Mouse (Mus musculus) heart, embryonic 16.5 days (tissue): ENCODE data around the gene Haspin. TPM values are rescaled to one million over a fixed set of nuclear protein-coding genes. Genes with fewer than 3 reads are reported as not detected.

Experiments used
- ATAC-seq: fragments of 200-750 bp; cut with Nextera tagmentation; replicated peaks from 2 replicates; pipeline ENCODE4 v1.8.0; 2017; ENCODE audit warnings: moderate number of reproducible peaks; ENCODE audit not compliant: insufficient read depth, low FRiP score; ENCODE audit errors: extremely low read depth
- H3K27ac ChIP-seq: fragments of 300-500 bp; sonication (generic); 2 replicates; pipeline ENCODE4 v1.5.1; 2014; ENCODE audit warnings: mild to moderate bottlenecking, low read length, control low read depth, moderate library complexity
- H3K27me3 ChIP-seq: fragments of 300-500 bp; sonication (generic); 2 replicates; pipeline ENCODE4 v1.6.1; 2014; ENCODE audit warnings: low read length, mixed read lengths; ENCODE audit not compliant: control insufficient read depth, insufficient read depth
- H3K36me3 ChIP-seq: fragments of 300-500 bp; sonication (generic); 2 replicates; pipeline ENCODE4 v1.6.1; 2014; ENCODE audit not compliant: control insufficient read depth, insufficient read depth
- H3K4me1 ChIP-seq: fragments of 300-500 bp; sonication (generic); 2 replicates; pipeline ENCODE4 v1.6.1; 2014; ENCODE audit warnings: low read length, mixed read lengths; ENCODE audit not compliant: control insufficient read depth, insufficient read depth
- H3K4me2 ChIP-seq: fragments of 300-500 bp; sonication (generic); 2 replicates; pipeline ENCODE4 v1.6.1; 2014; ENCODE audit warnings: low read depth, mild to moderate bottlenecking, control low read depth, low read length
- H3K4me3 ChIP-seq: fragments of 300-500 bp; sonication (generic); 2 replicates; pipeline ENCODE4 v1.5.1; 2014; ENCODE audit warnings: mild to moderate bottlenecking, control low read depth, low read length
- H3K9ac ChIP-seq: fragments of 300-500 bp; sonication (generic); 2 replicates; pipeline ENCODE4 v1.6.1; 2014; ENCODE audit warnings: low read length, control low read depth
- H3K9me3 ChIP-seq: fragments of 300-500 bp; sonication (generic); replicated peaks from 2 replicates; pipeline ENCODE4 v1.6.1; 2016; ENCODE audit warnings: low read length; ENCODE audit not compliant: control insufficient read depth
- WGBS: fragments of 180-500 bp; shearing (Covaris S2); extraction: QIAGEN DNeasy Blood & Tissue Kit; methylation state at CpG from one replicate; pipeline ENCODE4 v1.1.7; 2014; 5-methylcytosine and 5-hydroxymethylcytosine counted together
- polyA plus RNA-seq: library from polyadenylated mRNA; unstranded; fragments of >200 nt; fragmentation: Nextera tagmentation; extraction: Ambion mirVana; gene quantifications from 2 replicates; pipeline ENCODE4 v1.2.1, GENCODE M21; 2015

Gene Haspin
- polyA plus RNA-seq: 12.0 and 13.6 TPM in 2 replicates

DNA sequence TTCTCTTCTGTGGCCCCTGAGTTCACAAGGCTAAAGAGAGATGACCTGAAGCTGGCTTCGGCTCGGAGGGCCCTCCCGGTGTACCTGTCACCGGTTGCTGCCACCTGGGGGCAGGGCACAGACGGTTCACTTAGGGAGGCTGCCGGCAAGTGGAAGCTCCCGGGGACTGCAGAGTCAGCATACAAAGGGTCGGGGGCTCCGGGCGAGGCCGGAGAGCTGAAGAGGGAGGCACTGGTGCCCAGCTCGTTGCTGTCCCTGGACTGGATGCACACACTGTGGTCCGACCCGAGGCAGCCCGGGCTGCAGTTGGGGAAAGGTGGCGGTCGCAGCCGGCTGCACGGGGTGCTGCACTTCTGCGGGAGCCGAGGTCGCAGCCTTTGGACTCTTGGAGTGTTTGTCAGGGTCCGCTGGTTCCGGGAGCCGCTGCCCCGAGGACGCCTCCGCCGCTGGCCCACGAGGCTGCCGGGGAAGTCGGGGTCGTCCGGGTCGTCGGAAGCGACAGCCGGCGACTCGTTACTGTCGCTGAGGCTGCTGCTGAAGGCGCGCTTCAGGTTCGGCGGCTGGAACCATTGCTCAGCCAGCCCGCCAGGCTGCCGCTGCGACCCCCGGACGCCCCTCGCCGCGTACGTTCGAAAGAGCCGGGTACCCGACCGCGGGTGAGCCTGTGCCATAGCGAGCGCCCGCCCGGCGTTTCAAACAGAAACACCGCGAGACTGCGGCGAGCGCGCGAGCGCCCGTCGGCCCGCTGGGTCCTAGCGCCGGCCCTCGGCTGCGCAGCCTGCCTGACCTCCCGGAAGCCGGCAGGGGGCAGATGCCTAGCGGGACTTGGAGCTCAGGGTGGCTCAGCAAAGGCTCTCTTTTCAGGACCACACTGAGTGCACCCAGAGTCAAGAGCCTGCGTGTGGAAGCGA is at the start of gene Haspin:
Gene Haspin, minus strand, starts transcription at position 704 of the 911 bp plus-strand sequence.
- peak within 1 kb of the TSS; percentile 81 for H3K4me2 ChIP-seq
- H3K9ac ChIP-seq: peak within 1 kb of the TSS; percentile 82
- no peaks in the 10 kb centered on the region for H3K9me3 ChIP-seq
- under 1% methylated on average over 84 of the region's 84 CpGs for WGBS
- peak; percentile 91 for ATAC-seq
- peak within 1 kb of the TSS; percentile 30; the same call in 1 of the 2 replicates for H3K27ac ChIP-seq
- H3K36me3 ChIP-seq: 0 out of 2 replicates have a peak, but pooled peaks cover 5% of the 10 kb centered on the region
- H3K27me3 ChIP-seq: no peaks in the 10 kb centered on the region
- H3K4me1 ChIP-seq: peaks cover 26% of the 10 kb centered on the region
- peak within 1 kb of the TSS; percentile 79 for H3K4me3 ChIP-seq

GRCm38 (mm10) chr11:73187231-73187630 is 49.1 kb upstream of the Haspin start:
- Histone ChIP-seq H3K27ac (no peak overlapping the region), H3K9me3 (no peaks in the 10 kb centered on the region), H3K4me2 (no peak overlapping the region), H3K36me3 (peaks cover 27% of the 10 kb centered on the region), H3K9ac (no peak overlapping the region), H3K4me1 (no peaks in the 10 kb centered on the region), H3K4me3 (no peak overlapping the region), H3K27me3 (no peaks in the 10 kb centered on the region)
- ATAC-seq: no peak
- WGBS: 90% methylated on average over 6 of the region's 6 CpGs

DNA sequence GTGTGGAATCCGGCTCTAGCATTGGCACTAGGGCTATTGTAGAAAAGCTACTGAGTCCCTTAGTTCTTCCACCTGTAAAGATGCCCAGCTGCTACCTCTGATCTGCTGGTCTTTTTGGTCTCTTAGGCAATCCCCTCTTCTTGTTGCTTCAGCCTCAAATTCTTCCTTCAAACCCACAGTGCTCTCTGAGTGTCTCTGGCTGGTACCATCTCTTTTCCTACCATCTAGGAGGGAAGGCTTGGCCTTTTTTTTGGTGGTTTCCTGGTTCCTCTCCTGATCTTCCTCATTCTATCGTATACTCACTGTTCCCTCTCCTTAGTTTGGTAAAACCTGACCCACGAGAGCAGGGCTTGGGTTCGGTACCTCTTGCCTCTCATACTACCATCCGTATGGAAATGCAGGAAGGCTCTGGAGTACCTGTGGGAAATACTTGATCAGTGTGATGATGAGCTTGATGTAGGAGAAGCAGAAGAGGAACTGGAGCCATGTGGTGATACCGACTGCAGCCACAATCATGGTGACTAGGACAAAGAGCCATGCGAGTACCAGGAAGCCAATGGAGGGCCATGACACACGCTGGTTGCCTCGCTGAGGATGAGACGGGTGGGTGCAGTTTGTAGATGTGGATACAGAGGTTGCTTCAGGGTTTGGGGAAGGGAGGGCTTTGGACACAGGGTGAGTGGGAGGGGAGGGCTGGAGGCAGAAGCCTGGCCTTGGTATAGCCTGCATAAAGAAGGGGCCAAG is 48.0 kb upstream of the Haspin start:
- Histone ChIP-seq H3K9me3 (no peaks in the 10 kb centered on the region), H3K4me3 (no peak overlapping the region), H3K27ac (no peak overlapping the region), H3K4me2 (no peak overlapping the region), H3K4me1 (no peaks in the 10 kb centered on the region), H3K9ac (no peak overlapping the region), H3K36me3 (peaks cover 30% of the 10 kb centered on the region), H3K27me3 (no peaks in the 10 kb centered on the region)
- 89% methylated on average over 10 of the region's 10 CpGs for WGBS
- ATAC-seq: no peak

- Histone ChIP-seq H3K4me3 (peak overlapping the region; percentile 98), H3K27me3 (no peaks in the 10 kb centered on the region), H3K9ac (peak overlapping the region; percentile 97), H3K36me3 (peaks cover 12% of the 10 kb centered on the region), H3K27ac (peak overlapping the region; percentile 100), H3K9me3 (no peaks in the 10 kb centered on the region), H3K4me2 (peak overlapping the region; percentile 83), H3K4me1 (peaks cover 28% of the 10 kb centered on the region)
- 3% methylated on average over 2 of the region's 2 CpGs for WGBS
- no peak for ATAC-seq
Measured at GRCm38 (mm10) chr11:73177895-73178294, 39.8 kb upstream of the Haspin start.

DNA sequence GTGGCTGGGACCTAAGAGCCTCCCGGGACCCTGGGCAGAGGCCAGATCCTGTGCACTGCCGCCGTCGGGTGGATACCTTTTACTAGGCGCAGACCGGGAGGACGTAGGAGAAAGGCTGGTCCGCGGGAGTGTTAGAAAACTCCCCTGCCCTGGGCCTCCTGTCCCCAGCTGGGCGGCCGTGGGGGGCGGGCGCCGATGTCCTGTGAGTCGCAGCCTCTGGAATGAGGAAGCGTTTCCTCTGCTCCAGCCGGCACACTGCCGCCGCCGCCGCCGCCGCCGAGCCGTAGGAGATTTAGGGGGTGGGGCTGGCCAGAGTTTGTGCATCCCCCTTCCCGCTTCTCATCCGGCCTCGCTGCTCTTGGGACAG is 39.4 kb upstream of the Haspin start:
- Histone ChIP-seq H3K4me1 (peaks cover 31% of the 10 kb centered on the region), H3K9me3 (no peaks in the 10 kb centered on the region), H3K9ac (peak overlapping the region; percentile 97), H3K36me3 (peaks cover 10% of the 10 kb centered on the region), H3K4me2 (peak overlapping the region; percentile 83), H3K27me3 (no peaks in the 10 kb centered on the region), H3K4me3 (peak overlapping the region; percentile 98), H3K27ac (peak overlapping the region; percentile 100)
- peak; percentile 89 for ATAC-seq
- under 1% methylated on average over 27 of the region's 28 CpGs for WGBS

DNA sequence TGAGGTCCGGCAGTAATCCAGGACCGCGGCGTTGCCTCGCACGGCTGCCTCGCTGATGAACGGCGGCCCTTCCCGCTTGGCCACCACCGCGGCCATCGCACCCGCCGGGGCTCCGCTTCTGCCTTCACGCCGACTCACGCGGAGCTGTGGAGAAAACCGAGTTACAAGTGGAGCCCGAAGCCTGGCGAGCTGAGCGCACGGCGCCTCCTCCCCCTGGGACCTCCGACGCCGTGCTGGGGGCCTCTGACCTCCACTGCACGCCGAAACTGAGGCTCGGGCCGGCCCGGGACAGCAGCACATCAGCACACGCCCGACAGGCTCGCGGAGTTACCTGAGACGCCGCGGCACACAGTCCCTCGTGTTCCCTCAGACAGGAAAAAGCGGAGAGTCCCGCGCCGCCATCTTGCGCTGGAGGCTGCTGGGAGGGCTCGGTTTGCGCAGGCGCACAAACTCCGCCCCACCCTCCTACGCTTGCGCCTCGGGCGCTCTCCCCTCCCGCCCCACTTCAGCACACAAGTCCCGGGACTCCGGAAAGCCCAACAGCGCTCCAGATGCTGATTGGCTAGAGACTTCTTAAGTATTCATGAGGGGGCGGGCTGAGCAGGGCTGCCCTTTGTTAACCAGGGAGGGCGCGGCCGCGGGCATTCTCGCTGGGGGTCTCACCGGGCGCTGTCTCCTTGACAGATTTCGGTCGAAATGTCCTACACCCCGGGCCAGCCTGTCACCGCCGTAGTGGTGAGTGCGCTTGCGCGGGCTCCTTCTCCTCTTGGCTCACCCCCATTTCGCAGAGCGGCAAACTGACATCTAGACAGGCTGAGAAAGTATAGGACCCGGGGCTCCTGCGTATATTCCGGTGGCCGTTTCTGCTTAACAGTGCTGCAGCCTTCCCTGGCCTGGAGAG is 38.8 kb upstream of the Haspin start, which contains the start of the genes Emc6 and Tax1bp3:
Gene Emc6, minus strand, starts transcription at position 430 of the 901 bp plus-strand sequence.
Gene Tax1bp3, plus strand, starts transcription at position 476 of the 901 bp plus-strand sequence.
- Histone ChIP-seq H3K27me3 (no peaks in the 10 kb centered on the region), H3K4me3 (peak within 1 kb of the TSS; percentile 98), H3K27ac (peak within 1 kb of the TSS; percentile 100), H3K36me3 (peaks cover 5% of the 10 kb centered on the region; the same call in 1 of the 2 replicates), H3K9me3 (no peaks in the 10 kb centered on the region), H3K4me1 (peaks cover 37% of the 10 kb centered on the region), H3K4me2 (peak within 1 kb of the TSS; percentile 91), H3K9ac (peak within 1 kb of the TSS; percentile 97)
- WGBS: under 1% methylated on average over 80 of the region's 81 CpGs
- ATAC-seq: peak; percentile 98

GRCm38 (mm10) chr11:73176186-73176585 is 38.1 kb upstream of the Haspin start:
- H3K4me2 ChIP-seq: peak overlapping the region; percentile 91
- peak overlapping the region; percentile 98 for H3K4me3 ChIP-seq
- peak overlapping the region; percentile 91 for H3K9ac ChIP-seq
- H3K36me3 ChIP-seq: peaks cover 5% of the 10 kb centered on the region; the same call in 1 of the 2 replicates
- no peaks in the 10 kb centered on the region for H3K9me3 ChIP-seq
- no peak for ATAC-seq
- peak overlapping the region; percentile 87 for H3K27ac ChIP-seq
- H3K27me3 ChIP-seq: no peaks in the 10 kb centered on the region
- WGBS: under 1% methylated on average over 15 of the region's 15 CpGs
- H3K4me1 ChIP-seq: peaks cover 39% of the 10 kb centered on the region

GRCm38 (mm10) chr11:73175612-73176011 is 37.5 kb upstream of the Haspin start:
- Histone ChIP-seq H3K36me3 (peaks cover 5% of the 10 kb centered on the region; the same call in 1 of the 2 replicates), H3K9ac (peak overlapping the region; percentile 91), H3K27me3 (no peaks in the 10 kb centered on the region), H3K4me3 (peak overlapping the region; percentile 98), H3K27ac (no peak overlapping the region), H3K9me3 (no peaks in the 10 kb centered on the region), H3K4me2 (peak overlapping the region; percentile 91), H3K4me1 (peaks cover 39% of the 10 kb centered on the region)
- WGBS: 39% methylated on average over 8 of the region's 8 CpGs
- no peak for ATAC-seq
